Mouse (Mus musculus): ENCODE data around the gene Kcnn3. TPM values are rescaled to one million over a fixed set of nuclear protein-coding genes. Genes with fewer than 3 reads are reported as not detected.

Kcnn3 gene
- polyA plus RNA-seq, 1 experiment: 15.8 TPM

GRCm38 (mm10) chr3:89605235-89605634, 85.3 kb downstream of the Kcnn3 start:
- no peak for DNase-seq (ENCODE audit: extremely low spot score in 1 of 2, low spot score in 1 of 2)

- DNase-seq (ENCODE audit: extremely low spot score in 1 of 2, low spot score in 1 of 2): no peak
Measured at GRCm38 (mm10) chr3:89607327-89607726, 87.4 kb downstream of the Kcnn3 start.

GRCm38 (mm10) chr3:89612048-89612447, 92.1 kb downstream of the Kcnn3 start:
- no peak for DNase-seq (ENCODE audit: extremely low spot score in 1 of 2, low spot score in 1 of 2)

GRCm38 (mm10) chr3:89613526-89614523, 93.9 kb downstream of the Kcnn3 start:
- DNase-seq (ENCODE audit: extremely low spot score in 1 of 2, low spot score in 1 of 2): peak; percentile 44 to 83

GRCm38 (mm10) chr3:89616861-89617260, 96.9 kb downstream of the Kcnn3 start:
- DNase-seq (ENCODE audit: extremely low spot score in 1 of 2, low spot score in 1 of 2): no peak

- DNase-seq (ENCODE audit: extremely low spot score in 1 of 2, low spot score in 1 of 2): no peak
Measured at GRCm38 (mm10) chr3:89617360-89617759, 97.4 kb downstream of the Kcnn3 start.

GRCm38 (mm10) chr3:89622825-89623224, 102.9 kb downstream of the Kcnn3 start:
- DNase-seq (ENCODE audit: extremely low spot score in 1 of 2, low spot score in 1 of 2): no peak

- DNase-seq (ENCODE audit: extremely low spot score in 1 of 2, low spot score in 1 of 2): no peak
Measured at GRCm38 (mm10) chr3:89623531-89623930, 103.6 kb downstream of the Kcnn3 start.

GRCm38 (mm10) chr3:89624001-89624400, 104.0 kb downstream of the Kcnn3 start:
- DNase-seq (ENCODE audit: extremely low spot score in 1 of 2, low spot score in 1 of 2): no peak

- no peak for DNase-seq (ENCODE audit: extremely low spot score in 1 of 2, low spot score in 1 of 2)
Measured at GRCm38 (mm10) chr3:89624814-89625445, 105.0 kb downstream of the Kcnn3 start.

- DNase-seq (ENCODE audit: extremely low spot score in 1 of 2, low spot score in 1 of 2): no peak
Measured at GRCm38 (mm10) chr3:89626556-89626955, 106.6 kb downstream of the Kcnn3 start.

GRCm38 (mm10) chr3:89629811-89630210, 109.8 kb downstream of the Kcnn3 start:
- DNase-seq (ENCODE audit: extremely low spot score in 1 of 2, low spot score in 1 of 2): no peak

- DNase-seq (ENCODE audit: extremely low spot score in 1 of 2, low spot score in 1 of 2): no peak
Measured at GRCm38 (mm10) chr3:89631750-89632149, 111.8 kb downstream of the Kcnn3 start.

- no peak for DNase-seq (ENCODE audit: extremely low spot score in 1 of 2, low spot score in 1 of 2)
Measured at GRCm38 (mm10) chr3:89633531-89633930, 113.6 kb downstream of the Kcnn3 start.

- no peak for DNase-seq (ENCODE audit: extremely low spot score in 1 of 2, low spot score in 1 of 2)
Measured at GRCm38 (mm10) chr3:89633941-89634340, 114.0 kb downstream of the Kcnn3 start.

- DNase-seq (ENCODE audit: extremely low spot score in 1 of 2, low spot score in 1 of 2): peak in 1 of 2 experiments; percentile 68
Measured at GRCm38 (mm10) chr3:89640804-89641203, 120.8 kb downstream of the Kcnn3 start.

GRCm38 (mm10) chr3:89643391-89643790, 123.4 kb downstream of the Kcnn3 start:
- no peak for DNase-seq (ENCODE audit: extremely low spot score in 1 of 2, low spot score in 1 of 2)

GRCm38 (mm10) chr3:89646813-89647255, 126.9 kb downstream of the Kcnn3 start:
- peak; percentile 88 to 94 for DNase-seq (ENCODE audit: extremely low spot score in 1 of 2, low spot score in 1 of 2)

- no peak for DNase-seq (ENCODE audit: extremely low spot score in 1 of 2, low spot score in 1 of 2)
Measured at GRCm38 (mm10) chr3:89647268-89647874, 127.4 kb downstream of the Kcnn3 start.

- DNase-seq (ENCODE audit: extremely low spot score in 1 of 2, low spot score in 1 of 2): no peak
Measured at GRCm38 (mm10) chr3:89649890-89650289, 129.9 kb downstream of the Kcnn3 start.
